Mouse (Mus musculus): ENCODE measurements around the gene Efcab2. TPM values are rescaled to one million over a fixed set of nuclear protein-coding genes. Genes with fewer than 3 reads are reported as not detected.

Gene Efcab2
- total RNA-seq, 2 experiments from 2014 or later: 6.4 to 6.5 TPM

GRCm38 (mm10) chr1:178530301-178531078 is 124.6 kb downstream of the Efcab2 start:
- DNase-seq (ENCODE audit: low spot score in 2 of 2): peak; percentile 62 to 77

Small RNA genes lying within 50 kb of the gene (microRNA-seq; reads per million reads assigned to microRNA genes)
- not detected for gene Gm27458

Other genes starting within 250 kb of the Efcab2 start
- 10 to 100 TPM; 31.3 to 39.8 TPM for gene Desi2, start 218.7 kb upstream of the Efcab2 start, total RNA-seq (2021)
- gene Cox20, start 87.0 kb upstream of the Efcab2 start, total RNA-seq (2021): 10 to 100 TPM; 38.3 to 42.9 TPM
- 100 to 1,000 TPM; 318 to 386 TPM for gene Hnrnpu, start 68.3 kb upstream of the Efcab2 start, total RNA-seq (2021)
- 1 to 10 TPM; 2.9 to 3.0 TPM for gene Kif26b, start 123.0 kb downstream of the Efcab2 start, total RNA-seq (2021)